Mouse (Mus musculus) heart, postnatal 0 days (tissue): ENCODE measurements around the gene Tex33.

Source experiments
- CTCF ChIP-seq: IDR thresholded peaks from 2 replicates; pipeline ENCODE4 v1.5.1; 2016; ENCODE audit warnings: antibody characterized with exemption, control low read depth, low read depth
- EP300 ChIP-seq: IDR thresholded peaks from 2 replicates; pipeline ENCODE4 v1.6.1; 2016; ENCODE audit warnings: antibody characterized with exemption, low read depth

GRCm38 (mm10) chr15:78380741-78381140, 15.0 kb downstream of the Tex33 start:
- TF ChIP-seq CTCF: no peak
- no peak for TF ChIP-seq EP300
